Comparison of ENCODE assay signal across 9 mouse cellular contexts in genomic region chr6:78512833-78513232, GRCm38 (mm10). TPM values are rescaled to one million over a fixed set of nuclear protein-coding genes. Genes with fewer than 3 reads are reported as not detected.
DNase-seq lines count a peak whose midpoint lies in the region; ATAC-seq and TF ChIP-seq lines count a peak whose summit lies in the region.
"Had no signal": no experiment of that assay in that cellular context is flagged by ENCODE, and none has a peak within 500 bp of the region (broad histone marks: within the 10 kb centered on the region; RNA-seq: fewer than 3 reads in every experiment).

No protein-coding gene starts in this region.

- H3K27me3 ChIP-seq in ES-Bruce4 (ENCODE audit: control insufficient read depth, insufficient read depth, low read length, poor library complexity, severe bottlenecking) (no peaks in the 10 kb centered on the region; the same call in 1 of the 2 replicates), Patski (no peaks in the 10 kb centered on the region)
- H3K27me3 ChIP-seq in hindbrain, postnatal 0 days (ENCODE audit: insufficient read depth, low read length), result no peaks in the 10 kb centered on the region
- no peaks in the 10 kb centered on the region for H3K27me3 ChIP-seq in midbrain, postnatal 0 days (ENCODE audit: insufficient read depth, low read length)

- no peak for TF ChIP-seq EP300 in ES-Bruce4 (IDR thresholded peaks at IDR 0.05; ENCODE audit: insufficient read depth, low read depth, low read length)

- intact Hi-C loops in left cerebral cortex, postnatal 14 days (cut with DNase I), result loop anchor here (2.0 kb wide), 1 partner anchor 180 kb away; no protein-coding TSS in a partner anchor

- no peak overlapping the region for H3K9ac ChIP-seq in ES-Bruce4 (ENCODE audit: low read depth, poor library complexity, severe bottlenecking)
- no peak overlapping the region for H3K9ac ChIP-seq in hindbrain, postnatal 0 days (replicated peaks; ENCODE audit: low read length)
- no peak overlapping the region for H3K9ac ChIP-seq in midbrain, postnatal 0 days (replicated peaks; ENCODE audit: low read length, poor library complexity, severe bottlenecking)

- in situ Hi-C loops in Patski (cut with MboI; ENCODE audit: low pct_unique_long_range_greater_than_20kb), result loop anchor here (5.0 kb wide), 1 partner anchor 881 kb away; no protein-coding TSS in a partner anchor

- H3K4me2 ChIP-seq in hindbrain, postnatal 0 days (ENCODE audit: low read depth, low read length), result no peak overlapping the region
- no peak overlapping the region for H3K4me2 ChIP-seq in midbrain, postnatal 0 days (ENCODE audit: low read depth, low read length, poor library complexity, severe bottlenecking)

- POLR2A ChIA-PET in Patski (lab: Charles Lee), result no interaction called here

- DNase-seq in Patski (ENCODE audit: low read depth, low spot score), result no peak
- DNase-seq in embryo, embryonic 11 days, result peak; percentile 73
- peak; percentile 73 for DNase-seq in hindbrain, postnatal 0 days (ENCODE audit: low spot score)
- peak; percentile 28 to 63 for DNase-seq in left cerebral cortex, postnatal 14 days (ENCODE audit: low spot score in 2 of 2)
- peak; percentile 44 for DNase-seq in midbrain, postnatal 0 days (ENCODE audit: low spot score)
- DNase-seq in urinary bladder, postnatal 36 days (ENCODE audit: low spot score in 2 of 2), result peak; percentile 13 to 39
- no peak for DNase-seq in spleen, postnatal 10 days (ENCODE audit: low spot score in 2 of 2)

- H3K4me3 ChIP-seq in ES-Bruce4 (ENCODE audit: low read depth, low read length), result no peak overlapping the region
- H3K4me3 ChIP-seq in hindbrain, postnatal 0 days (ENCODE audit: low read length), result no peak overlapping the region
- H3K4me3 ChIP-seq in midbrain, postnatal 0 days (ENCODE audit: low read depth, low read length), result no peak overlapping the region
- H3K4me3 ChIP-seq: erythroblast, embryonic 14.5 days had no signal

- TF ChIP-seq CTCF in ES-Bruce4 (IDR thresholded peaks at IDR 0.05; ENCODE audit: low read depth, low read length) (peak; percentile 85), Patski (IDR thresholded peaks at IDR 0.05) (peak; percentile 71)
- TF ChIP-seq CTCF in hindbrain, postnatal 0 days (IDR thresholded peaks at IDR 0.05; ENCODE audit: low read depth), result peak; percentile 89
- TF ChIP-seq CTCF in midbrain, postnatal 0 days (IDR thresholded peaks at IDR 0.05), result peak; percentile 88

- no peak overlapping the region for H3K27ac ChIP-seq in ES-Bruce4 (ENCODE audit: insufficient read depth, low read length)
- H3K27ac ChIP-seq in hindbrain, postnatal 0 days, result no peak overlapping the region
- H3K27ac ChIP-seq in midbrain, postnatal 0 days (ENCODE audit: low read depth, low read length), result no peak overlapping the region

- no peaks in the 10 kb centered on the region for H3K4me1 ChIP-seq in ES-Bruce4 (ENCODE audit: control insufficient read depth, insufficient read depth, low read length)
- H3K4me1 ChIP-seq in hindbrain, postnatal 0 days (ENCODE audit: insufficient read depth, low read length), result no peaks in the 10 kb centered on the region
- H3K4me1 ChIP-seq in midbrain, postnatal 0 days (ENCODE audit: insufficient read depth, low read length), result no peaks in the 10 kb centered on the region

- no peak for ATAC-seq in Patski
- peak; percentile 68 for ATAC-seq in hindbrain, postnatal 0 days
- ATAC-seq in midbrain, postnatal 0 days (ENCODE audit: low FRiP score), result no peak

- no peak for TF ChIP-seq POLR2A in ES-Bruce4 (IDR thresholded peaks at IDR 0.05; ENCODE audit: insufficient read depth, low read length)

- no peaks in the 10 kb centered on the region for H3K9me3 ChIP-seq in ES-Bruce4 (replicated peaks; ENCODE audit: control insufficient read depth, insufficient read depth, low read length, poor library complexity, severe bottlenecking)
- H3K9me3 ChIP-seq in hindbrain, postnatal 0 days (ENCODE audit: low read length), result no peaks in the 10 kb centered on the region
- no peaks in the 10 kb centered on the region for H3K9me3 ChIP-seq in midbrain, postnatal 0 days (ENCODE audit: low read length)

- H3K36me3 ChIP-seq in ES-Bruce4 (ENCODE audit: control insufficient read depth, insufficient read depth, low read length, poor library complexity, severe bottlenecking), result no peaks in the 10 kb centered on the region
- no peaks in the 10 kb centered on the region for H3K36me3 ChIP-seq in hindbrain, postnatal 0 days (ENCODE audit: insufficient read depth, low read length)
- no peaks in the 10 kb centered on the region for H3K36me3 ChIP-seq in midbrain, postnatal 0 days (ENCODE audit: insufficient read depth, low read length)

- CTCF ChIA-PET in Patski (lab: Charles Lee), result interaction anchor here (1.0 to 2.3 kb wide), 3 partner anchors 9 to 24 kb away, joined by 3 to 6 read pairs (median 5); no protein-coding TSS in a partner anchor

- WGBS in hindbrain, postnatal 0 days, result 3% methylated on average over 3 of the region's 3 CpGs
- 2% methylated on average over 3 of the region's 3 CpGs for WGBS in midbrain, postnatal 0 days

RNA-seq across cellular contexts. Expression of gene Reg3g, which starts 44.2 kb away (rescaled TPM):
- polyA plus RNA-seq in ES-Bruce4 (2011; ENCODE audit: insufficient read depth, insufficient read length, low read depth, missing spikeins) (not detected in 2 replicates), Patski (2021) (not detected)
- total RNA-seq in hindbrain, postnatal 0 days (2014; rRNA removed), result not detected in 2 replicates
- not detected in 2 replicates for polyA plus RNA-seq in hindbrain, postnatal 0 days (2015; fragmentation: Nextera tagmentation; extraction: Ambion mirVana)
- total RNA-seq in left cerebral cortex, postnatal 14 days (2021), result not detected
- total RNA-seq in midbrain, postnatal 0 days (2014; rRNA removed), result not detected in 2 replicates
- 0.42 TPM in 1 of 2 replicates, not detected in the other for polyA plus RNA-seq in midbrain, postnatal 0 days (2015; fragmentation: Nextera tagmentation; extraction: Ambion mirVana)
- polyA plus RNA-seq: erythroblast, embryonic 14.5 days had no signal

Comparison
In these comparisons a context has a peak if more than half of its experiments do, and no peak if none do; other contexts are left out.
1. DNase-seq: peak in embryo, embryonic 11 days (single experiment), hindbrain, postnatal 0 days (single experiment), left cerebral cortex, postnatal 14 days (2 of 2), midbrain, postnatal 0 days (single experiment) and urinary bladder, postnatal 36 days (2 of 2); none in Patski (single experiment) and spleen, postnatal 10 days (0 of 2).
2. Peak in every context shown above with its lines, with median percentiles within 50 percentile points of each other: CTCF ChIP-seq.